Mouse (Mus musculus) CH12.LX (cell line): ENCODE results near the gene Med20.

Experiments used
- CHD2 ChIP-seq: IDR thresholded peaks from 2 replicates; pipeline ENCODE4 v1.6.1; 2011; ENCODE audit warnings: low read length, improper control_type of control experiment
- CTCF ChIP-seq, 2 experiments: IDR thresholded peaks in 1 of 2; conservative IDR thresholded peaks in 1 of 2; 2 replicates each; pipeline ENCODE4 v1.5.1; 2011 to 2012; ENCODE audit warnings: low read depth in 2 of 2, low read length in 2 of 2, improper control_type of control experiment in 1 of 2, inconsistent platforms in 1 of 2, mild to moderate bottlenecking in 1 of 2, moderate library complexity in 1 of 2
- EP300 ChIP-seq: IDR thresholded peaks from 2 replicates; pipeline ENCODE4 v1.6.1; 2011; ENCODE audit warnings: low read length, improper control_type of control experiment
- HCFC1 ChIP-seq: IDR thresholded peaks from 2 replicates; pipeline ENCODE4 v1.6.1; 2012; ENCODE audit warnings: low read depth, mild to moderate bottlenecking, inconsistent platforms, low read length, improper control_type of control experiment
- POLR2A ChIP-seq: IDR thresholded peaks from 2 replicates; pipeline ENCODE4 v1.6.1; 2011; ENCODE audit warnings: low read depth, mild to moderate bottlenecking, improper control_type of control experiment, low read length
- POLR2AphosphoS2 ChIP-seq: IDR thresholded peaks from 2 replicates; pipeline ENCODE4 v1.6.1; 2011; ENCODE audit warnings: low read depth, low read length, improper control_type of control experiment
- RAD21 ChIP-seq: IDR thresholded peaks from 2 replicates; pipeline ENCODE4 v1.6.1; 2011; ENCODE audit warnings: low read depth, mild to moderate bottlenecking, low read length, improper control_type of control experiment, moderate library complexity
- RCOR1 ChIP-seq: conservative IDR thresholded peaks from 2 replicates; pipeline ENCODE4 v1.6.1; 2012; ENCODE audit warnings: low read depth, mild to moderate bottlenecking, inconsistent platforms, low read length, improper control_type of control experiment
- TCF12 ChIP-seq: IDR thresholded peaks from 2 replicates; pipeline ENCODE4 v1.6.1; 2014; ENCODE audit warnings: low read depth, mild to moderate bottlenecking, inconsistent platforms, low read length, improper control_type of control experiment

- TF ChIP-seq CTCF (conservative IDR thresholded peaks at IDR 0.05 in 1 of 2, IDR thresholded peaks at IDR 0.05 in 1 of 2; ENCODE audit: low read depth in 2 of 2, low read length in 2 of 2) (peak; percentile 27 to 73; a peak in 3 of 4 replicates), EP300 (no peak), CHD2 (0 out of 2 replicates have a peak, but pooled peaks have one; percentile 28), POLR2A (no peak; the same call in 1 of the 2 replicates), TCF12 (no peak), POLR2AphosphoS2 (peak; percentile 40; the same call in 1 of the 2 replicates), RCOR1 (no peak), RAD21 (peak; percentile 39), HCFC1 (no peak)
Observed at GRCm38 (mm10) chr17:47597838-47598579, 13.4 kb upstream of the Med20 start.
